In genomic region chr17:69769002-69769421, GRCm38 (mm10) we compare ENCODE assay signal across 10 mouse cellular contexts.
DNase-seq lines count a peak whose midpoint lies in the region; ATAC-seq lines count a peak whose summit lies in the region.
"Had no signal": no experiment of that assay in that cellular context is flagged by ENCODE, and none has a peak within 500 bp of the region (broad histone marks: within the 10 kb centered on the region; RNA-seq: fewer than 3 reads in every experiment).

No protein-coding gene starts in this region.

- no peak overlapping the region for H3K4me3 ChIP-seq in midbrain, embryonic 12.5 days
- H3K4me3 ChIP-seq: limb, embryonic 13.5 days had no signal

- peak; percentile 90 for DNase-seq in brain, adult 2 months (ENCODE audit: low read depth, low spot score)
- peak; percentile 11 for DNase-seq in cerebellum, adult 9-11 months
- DNase-seq in layer of hippocampus, adult 18-20 months (ENCODE audit: low spot score in 2 of 2), result peak; percentile 64 to 91
- DNase-seq in embryo, embryonic 10.5 days (ENCODE audit: low spot score), result no peak
- DNase-seq in adrenal gland, postnatal 10 days, result no peak
- DNase-seq: lung, postnatal 4 days had no signal

- no peak overlapping the region for H3K27ac ChIP-seq in midbrain, embryonic 12.5 days (replicated peaks)
- H3K27ac ChIP-seq: limb, embryonic 13.5 days had no signal

- no peaks in the 10 kb centered on the region for H3K27me3 ChIP-seq in midbrain, embryonic 12.5 days
- H3K27me3 ChIP-seq: limb, embryonic 13.5 days had no signal

- H3K4me1 ChIP-seq in midbrain, embryonic 12.5 days, result no peaks in the 10 kb centered on the region
- H3K4me1 ChIP-seq: limb, embryonic 13.5 days had no signal

- H3K36me3 ChIP-seq in midbrain, embryonic 12.5 days, result no peaks in the 10 kb centered on the region
- H3K36me3 ChIP-seq: G1E; limb, embryonic 13.5 days had no signal

- H3K9ac ChIP-seq in midbrain, embryonic 12.5 days (replicated peaks), result no peak overlapping the region
- H3K9ac ChIP-seq: limb, embryonic 13.5 days had no signal

- no peaks in the 10 kb centered on the region for H3K9me3 ChIP-seq in midbrain, embryonic 12.5 days
- H3K9me3 ChIP-seq: limb, embryonic 13.5 days had no signal

- WGBS in midbrain, embryonic 12.5 days, result 70% methylated on average over 8 of the region's 8 CpGs

- H3K4me2 ChIP-seq in midbrain, embryonic 12.5 days (replicated peaks), result no peak overlapping the region
- H3K4me2 ChIP-seq: limb, embryonic 13.5 days had no signal

- ATAC-seq in midbrain, embryonic 12.5 days (ENCODE audit: low FRiP score, low read depth), result peak; percentile 68
- no peak for ATAC-seq in CD4-positive, CD25-positive, alpha-beta regulatory T cell, adult 4 months

Comparison
In these comparisons a context has a peak if more than half of its experiments do, and no peak if none do; other contexts are left out.
1. DNase-seq: peak in brain, adult 2 months (single experiment), cerebellum, adult 9-11 months (single experiment) and layer of hippocampus, adult 18-20 months (2 of 2); none in embryo, embryonic 10.5 days (single experiment) and adrenal gland, postnatal 10 days (single experiment).